Mouse (Mus musculus) MN1 (cell line): ENCODE results near the gene Mapk8ip1.
A peak's percentile ranks its signal among the peaks of the same experiment; 100 is the strongest.

Experiments used
- DNase-seq: peaks from one replicate; pipeline ENCODE4 v3.0.0-alpha.2; 2016; ENCODE audit warnings: low spot score

Gene Mapk8ip1

GRCm38 (mm10) chr2:92390206-92390930 is 10.7 kb downstream of the Mapk8ip1 start:
- peak; percentile 46 for DNase-seq

GRCm38 (mm10) chr2:92389645-92390044 is 11.4 kb downstream of the Mapk8ip1 start:
- DNase-seq, result no peak

GRCm38 (mm10) chr2:92388891-92389641 is 12.0 kb downstream of the Mapk8ip1 start:
- DNase-seq, result peak; percentile 93

- DNase-seq, result no peak
Measured at GRCm38 (mm10) chr2:92388081-92388517, 13.0 kb downstream of the Mapk8ip1 start.

- peak; percentile 60 for DNase-seq
Measured at GRCm38 (mm10) chr2:92387646-92388045, 13.4 kb downstream of the Mapk8ip1 start.

- no peak for DNase-seq
Measured at GRCm38 (mm10) chr2:92386821-92387570, 14.1 kb downstream of the Mapk8ip1 start.

GRCm38 (mm10) chr2:92385113-92386051 is 15.7 kb downstream of the Mapk8ip1 start:
- DNase-seq, result no peak

- no peak for DNase-seq
Measured at GRCm38 (mm10) chr2:92384101-92384500, 17.0 kb downstream of the Mapk8ip1 start.

GRCm38 (mm10) chr2:92382759-92383158 is 18.3 kb downstream of the Mapk8ip1 start:
- DNase-seq, result no peak

GRCm38 (mm10) chr2:92381901-92382588 is 19.0 kb downstream of the Mapk8ip1 start, which contains the start of gene 1700029I15Rik:
1700029I15Rik (plus strand) TSS chr2:92382538.
- no peak for DNase-seq

GRCm38 (mm10) chr2:92381161-92381560 is 19.9 kb downstream of the Mapk8ip1 start:
- DNase-seq, result peak; percentile 62

- DNase-seq, result peak; percentile 71
Measured at GRCm38 (mm10) chr2:92380495-92381050, 20.5 kb downstream of the Mapk8ip1 start.

- peak; percentile 42 for DNase-seq
Measured at GRCm38 (mm10) chr2:92379783-92380494, 21.1 kb downstream of the Mapk8ip1 start.

GRCm38 (mm10) chr2:92377320-92377719 is 23.7 kb downstream of the Mapk8ip1 start:
- DNase-seq, result no peak

- DNase-seq, result peak; percentile 38
Measured at GRCm38 (mm10) chr2:92376300-92376699, 24.8 kb downstream of the Mapk8ip1 start.

- no peak for DNase-seq
Measured at GRCm38 (mm10) chr2:92375788-92376187, 25.3 kb downstream of the Mapk8ip1 start.

GRCm38 (mm10) chr2:92375099-92375623 is 25.9 kb downstream of the Mapk8ip1 start:
- peak; percentile 98 for DNase-seq

GRCm38 (mm10) chr2:92374514-92374913 is 26.5 kb downstream of the Mapk8ip1 start, which contains the start of the genes Pex16 and Large2:
Pex16 (plus strand) TSS chr2:92374676.
Large2 (minus strand) TSS chr2:92374869.
- no peak for DNase-seq

GRCm38 (mm10) chr2:92373437-92373813 is 27.6 kb downstream of the Mapk8ip1 start:
- DNase-seq, result no peak
